Mouse (Mus musculus) kidney, adult 2 months (tissue): ENCODE measurements around the gene Sh3glb2. TPM values are rescaled to one million over a fixed set of nuclear protein-coding genes. Genes with fewer than 3 reads are reported as not detected.

Source experiments
- DNase-seq: peaks from one replicate; pipeline ENCODE4 v3.0.0; 2021
- H3K27ac ChIP-seq: fragments of 200-500 bp; 2 replicates; pipeline ENCODE4 v1.5.1; 2012; ENCODE audit warnings: low read depth, low read length, control low read depth, inconsistent platforms; ENCODE audit not compliant: insufficient read depth
- H3K27me3 ChIP-seq: fragments of 200-500 bp; replicated peaks from 2 replicates; pipeline ENCODE4 v1.6.1; 2012; ENCODE audit warnings: mild to moderate bottlenecking, moderate library complexity, low read length, inconsistent platforms; ENCODE audit not compliant: control insufficient read depth, insufficient read depth
- H3K36me3 ChIP-seq: fragments of 200-500 bp; 2 replicates; pipeline ENCODE4 v1.6.1; 2012; ENCODE audit warnings: mild to moderate bottlenecking, moderate library complexity, low read length, inconsistent platforms; ENCODE audit not compliant: control insufficient read depth, insufficient read depth
- H3K4me1 ChIP-seq: fragments of 200-500 bp; 2 replicates; pipeline ENCODE4 v1.6.1; 2011; ENCODE audit warnings: low read length; ENCODE audit not compliant: control insufficient read depth, insufficient read depth
- H3K4me3 ChIP-seq: fragments of 200-500 bp; 2 replicates; pipeline ENCODE4 v1.5.1; 2011; ENCODE audit warnings: mild to moderate bottlenecking, low read depth, low read length, control low read depth; ENCODE audit not compliant: insufficient read depth
- CTCF ChIP-seq: fragments of 200-500 bp; conservative IDR thresholded peaks from 2 replicates; pipeline ENCODE4 v1.5.1; 2011; ENCODE audit warnings: low read depth, mild to moderate bottlenecking, control low read depth, low read length, moderate library complexity, mixed read lengths; ENCODE audit not compliant: insufficient read depth, insufficient read length
- POLR2A ChIP-seq: fragments of 200-500 bp; IDR thresholded peaks from one replicate; pipeline ENCODE4 v1.6.1; 2011; ENCODE audit warnings: low read depth, low read length, control low read depth
- WGBS: fragments of 180-500 bp; shearing (Covaris S2); methylation state at CpG from one replicate; pipeline ENCODE4 v1.1.7; 2018; 5-methylcytosine and 5-hydroxymethylcytosine counted together
- polyA plus RNA-seq: library from polyadenylated mRNA; depleted of rRNA; stranded (reverse); fragments of >200 nt; gene quantifications from 2 replicates; pipeline ENCODE4 v1.2.3, GENCODE M21; 2012

The Sh3glb2 gene
- polyA plus RNA-seq, 1 experiment: 84.6 TPM

DNA sequence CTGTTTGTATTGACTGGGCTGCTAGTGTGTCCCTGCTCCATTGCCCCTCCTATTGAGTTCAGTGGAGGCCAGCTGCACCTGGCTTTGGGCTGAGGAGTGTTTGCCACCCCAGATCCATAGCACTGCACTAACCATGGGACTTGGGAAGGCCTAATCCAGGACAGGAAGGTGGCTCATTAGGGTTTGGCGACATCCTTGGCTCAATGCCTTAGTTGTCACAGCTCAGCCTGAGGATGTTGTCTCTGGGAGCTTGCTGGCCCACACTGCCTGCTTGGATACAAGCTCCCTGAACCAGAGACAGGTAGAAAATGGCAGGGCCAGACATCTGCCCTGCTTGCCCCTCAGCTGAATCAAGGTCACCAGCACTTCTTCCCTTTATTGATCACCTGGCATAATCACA lies 42.4 kb upstream of the Sh3glb2 start:
- WGBS: 58% methylated on average over 1 of the region's 1 CpGs
- H3K36me3 ChIP-seq: no peaks in the 10 kb centered on the region; the same call in none of the 2 replicates
- TF ChIP-seq POLR2A (no peak), CTCF (no peak)

DNA sequence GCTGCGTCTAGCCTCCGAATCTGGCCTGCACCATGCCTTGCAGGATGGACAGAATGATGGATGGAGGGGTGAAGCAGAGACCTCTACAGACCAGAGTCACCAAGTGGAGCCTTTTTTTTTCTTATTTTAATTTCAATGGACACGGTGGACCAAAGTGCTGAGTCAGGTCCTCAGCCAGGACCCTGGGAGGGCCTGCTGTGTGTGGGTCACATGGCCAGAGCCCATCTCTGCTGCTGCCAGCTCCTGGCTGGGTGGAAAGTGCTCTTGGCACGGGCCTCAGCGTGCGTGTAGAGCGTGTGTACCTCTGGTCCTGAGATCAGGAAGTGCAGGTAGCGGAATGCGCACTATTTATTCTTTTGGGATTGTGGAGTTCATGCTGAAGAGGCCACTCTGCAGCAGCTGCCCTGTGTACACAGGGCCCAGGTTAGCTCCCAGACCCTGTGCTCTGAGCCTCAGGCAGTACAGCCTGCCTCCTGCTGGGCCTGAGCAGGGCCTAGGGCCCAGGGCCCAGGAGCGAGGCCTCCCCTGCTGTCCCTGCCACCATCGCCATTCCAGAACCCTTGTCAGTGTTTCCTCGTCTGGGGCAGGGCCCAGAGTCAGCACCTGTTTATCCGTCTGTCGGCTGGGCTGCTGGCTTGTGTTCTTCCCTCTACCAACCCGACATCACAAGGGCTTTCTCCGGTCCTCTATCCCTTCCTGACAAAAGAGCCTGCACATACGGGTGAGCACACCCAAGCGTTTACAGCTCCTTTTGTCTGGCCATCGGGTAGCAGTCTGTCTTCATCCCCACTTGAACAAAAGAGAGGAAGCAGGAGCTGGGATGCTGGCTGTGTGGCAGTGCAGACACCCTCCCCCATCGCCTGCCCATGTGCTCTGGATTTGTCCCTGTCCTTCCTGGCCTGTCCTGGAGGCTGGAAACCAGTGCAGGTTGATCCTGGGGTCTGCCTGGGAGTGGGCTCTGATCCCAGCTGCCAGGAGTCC lies 40.3 kb upstream of the Sh3glb2 start:
- H3K36me3 ChIP-seq: no peaks in the 10 kb centered on the region; the same call in none of the 2 replicates
- peak; percentile 50 for DNase-seq
- H3K4me3 ChIP-seq: no peak overlapping the region
- 60% methylated on average over 20 of the region's 20 CpGs for WGBS
- no peaks in the 10 kb centered on the region for H3K4me1 ChIP-seq
- TF ChIP-seq CTCF (no peak), POLR2A (no peak)
- no peak overlapping the region for H3K27ac ChIP-seq
- H3K27me3 ChIP-seq: no peaks in the 10 kb centered on the region

More for the DNA sequence above, 42.4 kb upstream of the Sh3glb2 start:
- Histone ChIP-seq H3K27me3 (no peaks in the 10 kb centered on the region), H3K27ac (no peak overlapping the region), H3K4me1 (no peaks in the 10 kb centered on the region), H3K4me3 (no peak overlapping the region)
- DNase-seq: no peak

DNA sequence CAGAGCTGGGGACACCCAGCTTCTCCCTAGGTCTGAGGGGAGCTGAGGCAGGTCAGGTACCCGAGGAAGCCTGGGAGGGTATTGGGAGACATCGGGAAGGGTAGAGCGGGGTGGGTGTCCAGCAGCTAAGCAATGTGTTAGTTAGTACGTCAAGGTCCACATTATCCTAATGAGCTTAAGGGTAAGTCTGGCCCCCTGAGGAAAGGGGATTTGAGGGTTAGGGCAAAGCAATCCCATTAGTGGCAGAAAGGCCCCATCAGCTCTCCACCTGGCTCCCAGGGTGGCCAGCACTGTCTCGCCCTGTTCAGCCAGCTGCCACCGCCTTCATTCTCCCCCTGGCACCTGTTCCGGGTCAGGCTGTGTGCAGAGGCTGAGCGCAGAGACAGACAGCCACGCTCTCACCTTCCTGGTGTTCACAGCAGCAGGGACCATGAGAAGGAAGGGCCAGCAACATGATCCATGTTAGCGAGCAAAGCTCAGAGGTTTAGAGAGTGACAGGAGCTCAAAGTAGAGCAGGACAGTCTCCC lies 38.9 kb upstream of the Sh3glb2 start:
- 91% methylated on average over 10 of the region's 10 CpGs for WGBS
- no peak for DNase-seq
- Histone ChIP-seq H3K27ac (no peak overlapping the region), H3K36me3 (no peaks in the 10 kb centered on the region; the same call in none of the 2 replicates), H3K4me1 (no peaks in the 10 kb centered on the region; the same call in 1 of the 2 replicates), H3K27me3 (no peaks in the 10 kb centered on the region), H3K4me3 (no peak overlapping the region)
- TF ChIP-seq CTCF (no peak), POLR2A (no peak)

DNA sequence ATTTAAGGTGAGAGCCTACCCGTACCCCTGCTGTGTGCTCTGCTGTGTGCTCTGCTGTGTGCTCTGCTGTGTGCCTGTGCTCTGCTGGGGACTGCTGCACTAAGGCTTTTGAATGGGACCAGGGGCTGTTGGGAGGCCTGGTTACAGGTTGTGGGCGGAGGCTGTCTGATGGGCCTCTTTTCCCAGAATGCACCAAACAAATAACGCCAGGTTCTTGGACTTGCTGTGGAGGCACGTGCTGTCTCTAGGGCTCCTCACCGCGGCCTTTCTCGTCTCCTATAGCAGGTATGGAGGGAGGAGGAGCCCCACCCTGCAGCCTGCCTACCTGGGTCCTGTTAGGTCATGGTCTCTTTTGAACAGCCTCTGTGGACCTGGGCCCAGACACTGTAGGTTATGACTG lies 37.1 kb upstream of the Sh3glb2 start:
- Histone ChIP-seq H3K27me3 (no peaks in the 10 kb centered on the region), H3K4me3 (no peak overlapping the region), H3K36me3 (no peaks in the 10 kb centered on the region; the same call in none of the 2 replicates), H3K4me1 (no peaks in the 10 kb centered on the region; the same call in 1 of the 2 replicates), H3K27ac (no peak overlapping the region)
- WGBS: 91% methylated on average over 7 of the region's 7 CpGs
- DNase-seq: no peak
- TF ChIP-seq POLR2A (no peak), CTCF (no peak)

DNA sequence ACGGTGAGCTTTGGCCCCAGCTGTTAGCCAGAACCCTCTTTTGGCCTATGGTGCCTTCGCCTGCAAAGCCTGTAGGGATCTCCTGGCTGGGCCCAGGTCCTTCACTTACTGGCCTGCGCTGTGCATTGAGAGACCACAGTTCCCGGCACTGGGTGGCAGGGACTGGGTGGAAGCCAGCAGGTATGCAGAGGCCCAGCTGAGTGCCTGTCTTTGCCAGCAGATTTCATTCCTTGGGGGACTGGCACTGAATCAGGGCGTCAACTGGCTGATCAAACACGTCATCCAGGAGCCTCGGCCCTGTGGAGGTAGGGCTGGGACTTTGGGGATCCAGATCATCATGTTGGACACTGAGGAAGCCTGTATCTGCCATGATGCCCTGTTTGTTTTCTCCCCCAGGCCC lies 36.6 kb upstream of the Sh3glb2 start:
- Histone ChIP-seq H3K4me3 (no peak overlapping the region), H3K27me3 (no peaks in the 10 kb centered on the region), H3K4me1 (no peaks in the 10 kb centered on the region; the same call in 1 of the 2 replicates), H3K36me3 (no peaks in the 10 kb centered on the region; the same call in none of the 2 replicates), H3K27ac (no peak overlapping the region)
- TF ChIP-seq CTCF (no peak), POLR2A (no peak)
- no peak for DNase-seq
- WGBS: 91% methylated on average over 7 of the region's 7 CpGs

DNA sequence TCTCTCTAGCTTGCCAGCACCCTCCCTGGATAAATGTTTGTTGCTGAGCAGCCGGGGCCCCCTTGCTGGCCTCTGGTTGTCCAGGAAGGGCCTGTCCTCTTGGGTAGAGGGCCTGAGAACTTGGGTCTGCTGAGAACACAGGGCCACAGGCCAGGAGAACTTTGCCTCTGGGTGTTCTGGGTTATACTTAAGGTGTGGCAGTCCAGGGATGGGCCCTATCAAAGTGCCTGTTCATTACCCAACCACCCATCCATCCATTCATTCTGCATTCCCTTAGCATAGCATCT lies 34.2 kb upstream of the Sh3glb2 start:
- no peaks in the 10 kb centered on the region; the same call in none of the 2 replicates for H3K36me3 ChIP-seq
- peak; percentile 47 for DNase-seq
- TF ChIP-seq CTCF (no peak), POLR2A (no peak)
- no peaks in the 10 kb centered on the region; the same call in 1 of the 2 replicates for H3K4me1 ChIP-seq
- H3K27me3 ChIP-seq: no peaks in the 10 kb centered on the region
- WGBS: 31% methylated on average over 1 of the region's 1 CpGs
- peak overlapping the region; percentile 77 for H3K4me3 ChIP-seq
- peak overlapping the region; percentile 3; the same call in 1 of the 2 replicates for H3K27ac ChIP-seq

GRCm38 (mm10) chr2:30392577-30393369 lies 33.6 kb upstream of the Sh3glb2 start:
- H3K27ac ChIP-seq: peak overlapping the region; percentile 41
- DNase-seq: peak; percentile 90
- TF ChIP-seq POLR2A: no peak
- no peak for TF ChIP-seq CTCF
- no peaks in the 10 kb centered on the region for H3K27me3 ChIP-seq
- under 1% methylated on average over 54 of the region's 54 CpGs for WGBS
- H3K4me1 ChIP-seq: no peaks in the 10 kb centered on the region; the same call in 1 of the 2 replicates
- no peaks in the 10 kb centered on the region; the same call in none of the 2 replicates for H3K36me3 ChIP-seq
- peak overlapping the region; percentile 77 for H3K4me3 ChIP-seq
